Mouse (Mus musculus) MEL (cell line): ENCODE results near the gene Derl3.

Experiments used
- CTCF ChIP-seq, 3 experiments: IDR thresholded peaks in 2 of 3; conservative IDR thresholded peaks in 1 of 3; 2 replicates each; pipeline ENCODE4 v1.5.1; 2011 to 2012; ENCODE audit warnings: low read length in 3 of 3, low read depth in 2 of 3, mild to moderate bottlenecking in 2 of 3, improper control_type of control experiment in 1 of 3, inconsistent platforms in 1 of 3, mixed read lengths in 1 of 3, moderate library complexity in 1 of 3; ENCODE audit not compliant: control insufficient read depth in 1 of 3, insufficient read depth in 1 of 3, poor library complexity in 1 of 3, severe bottlenecking in 1 of 3
- EP300 ChIP-seq, 2 experiments: IDR thresholded peaks; 2 replicates each; pipeline ENCODE4 v1.6.1; 2011; ENCODE audit warnings: improper control_type of control experiment in 2 of 2, low read length in 2 of 2, low read depth in 1 of 2, mild to moderate bottlenecking in 1 of 2
- ETS1 ChIP-seq: IDR thresholded peaks from 2 replicates; pipeline ENCODE4 v1.6.1; 2012; ENCODE audit warnings: low read depth, mild to moderate bottlenecking, inconsistent platforms, low read length, improper control_type of control experiment, moderate library complexity
- HCFC1 ChIP-seq: IDR thresholded peaks from 2 replicates; pipeline ENCODE4 v1.6.1; 2012; ENCODE audit warnings: low read depth, mild to moderate bottlenecking, inconsistent platforms, low read length, improper control_type of control experiment, moderate library complexity
- MAX ChIP-seq: IDR thresholded peaks from 2 replicates; pipeline ENCODE4 v1.6.1; 2011; ENCODE audit warnings: low read length, improper control_type of control experiment
- MAZ ChIP-seq: IDR thresholded peaks from 2 replicates; pipeline ENCODE4 v1.6.1; 2012; ENCODE audit warnings: low read depth, mild to moderate bottlenecking, inconsistent platforms, low read length, improper control_type of control experiment
- MEF2A ChIP-seq: IDR thresholded peaks from 2 replicates; pipeline ENCODE4 v1.6.1; 2014; ENCODE audit warnings: low read depth, mild to moderate bottlenecking, inconsistent platforms, low read length, improper control_type of control experiment; ENCODE audit not compliant: poor library complexity, insufficient replicate concordance, severe bottlenecking; ENCODE audit errors: extremely low read depth
- NELFE ChIP-seq: IDR thresholded peaks from 2 replicates; pipeline ENCODE4 v1.6.1; 2011; ENCODE audit warnings: low read depth, low read length, improper control_type of control experiment
- NRF1 ChIP-seq: IDR thresholded peaks from 2 replicates; pipeline ENCODE4 v1.6.1; 2014; ENCODE audit warnings: low read depth, mild to moderate bottlenecking, inconsistent platforms, low read length, improper control_type of control experiment, moderate library complexity; ENCODE audit not compliant: poor library complexity, insufficient read depth, severe bottlenecking
- POLR2A ChIP-seq, 2 experiments: IDR thresholded peaks; 2 replicates each; pipeline ENCODE4 v1.6.1; 2011 to 2012; ENCODE audit warnings: low read length in 2 of 2, mild to moderate bottlenecking in 2 of 2, control low read depth in 1 of 2, improper control_type of control experiment in 1 of 2, low read depth in 1 of 2, moderate library complexity in 1 of 2; ENCODE audit not compliant: control insufficient read depth in 1 of 2, insufficient read depth in 1 of 2, poor library complexity in 1 of 2
- SMC3 ChIP-seq: IDR thresholded peaks from 2 replicates; pipeline ENCODE4 v1.6.1; 2011; ENCODE audit warnings: low read depth, low read length, improper control_type of control experiment
- TCF12 ChIP-seq: IDR thresholded peaks from 2 replicates; pipeline ENCODE4 v1.6.1; 2014; ENCODE audit warnings: low read depth, mild to moderate bottlenecking, inconsistent platforms, low read length, improper control_type of control experiment, moderate library complexity
- USF2 ChIP-seq, 2 experiments: IDR thresholded peaks; 2 replicates each; pipeline ENCODE4 v1.6.1; 2011 to 2012; ENCODE audit warnings: improper control_type of control experiment in 2 of 2, low read length in 2 of 2, borderline replicate concordance in 1 of 2, inconsistent platforms in 1 of 2, low read depth in 1 of 2, mild to moderate bottlenecking in 1 of 2; ENCODE audit not compliant: insufficient read depth in 1 of 2
- ZMIZ1 ChIP-seq: IDR thresholded peaks from 2 replicates; pipeline ENCODE4 v1.6.1; 2012; ENCODE audit warnings: low read depth, mild to moderate bottlenecking, inconsistent platforms, low read length, improper control_type of control experiment, moderate library complexity

- TF ChIP-seq POLR2A (IDR thresholded peaks at IDR 0.05; ENCODE audit: control insufficient read depth in 1 of 2, insufficient read depth in 1 of 2, low read depth in 1 of 2, low read length in 2 of 2, poor library complexity in 1 of 2) (no peak), NRF1 (no peak), CTCF (IDR thresholded peaks at IDR 0.05 in 2 of 3, conservative IDR thresholded peaks at IDR 0.05 in 1 of 3; ENCODE audit: control insufficient read depth in 1 of 3, insufficient read depth in 1 of 3, low read depth in 2 of 3, low read length in 3 of 3, poor library complexity in 1 of 3, severe bottlenecking in 1 of 3) (no peak), EP300 (IDR thresholded peaks at IDR 0.05; ENCODE audit: low read depth in 1 of 2, low read length in 2 of 2) (no peak), NELFE (no peak), HCFC1 (no peak), MAX (no peak), MAZ (no peak), ZMIZ1 (no peak), TCF12 (no peak), ETS1 (no peak), SMC3 (no peak), USF2 (IDR thresholded peaks at IDR 0.05; ENCODE audit: borderline replicate concordance in 1 of 2, insufficient read depth in 1 of 2, low read depth in 1 of 2, low read length in 2 of 2) (no peak), MEF2A (no peak)
Observed at GRCm38 (mm10) chr10:75884742-75885141, 8.5 kb upstream of the Derl3 start.
